Mouse (Mus musculus): ENCODE results near the gene Rnaseh1.

GRCm38 (mm10) chr12:28635058-28635534, 14.3 kb upstream of the Rnaseh1 start:
- TF ChIP-seq CTCF (conservative IDR thresholded peaks at IDR 0.05; ENCODE audit: low read length) (no peak), POU5F1 (IDR thresholded peaks at IDR 0.05; ENCODE audit: borderline replicate concordance, low read length) (no peak), NANOG (IDR thresholded peaks at IDR 0.05; ENCODE audit: borderline replicate concordance, low read length) (no peak)

All from E14TG2a.4 (cell line).